Mouse (Mus musculus) midbrain, embryonic 11.5 days (tissue): ENCODE measurements at regions not wholly inside any gene's neighbourhood (a gene's known extent, or its start where the extent isn't known, plus 50 kb on each side); places are given as distances from the start of the nearest gene placed in this dataset.

Experiments
- ATAC-seq: fragments of 200-750 bp; cut with Nextera tagmentation; 2 replicates; pipeline ENCODE4 v1.8.0; 2017; ENCODE audit warnings: moderate TSS enrichment, moderate library complexity; ENCODE audit not compliant: low FRiP score
- DNase-seq: peaks from one replicate; pipeline ENCODE4 v3.0.0; 2015; ENCODE audit warnings: low spot score; ENCODE audit errors: missing footprints
- H3K27ac ChIP-seq: fragments of 300-500 bp; sonication (generic); 2 replicates; pipeline ENCODE4 v1.5.1; 2014; ENCODE audit warnings: low read depth, low read length
- H3K27me3 ChIP-seq: fragments of 300-500 bp; sonication (generic); 2 replicates; pipeline ENCODE4 v1.6.1; 2014; ENCODE audit warnings: mild to moderate bottlenecking, low read length, moderate library complexity, mixed read lengths; ENCODE audit not compliant: control insufficient read depth, insufficient read depth
- H3K36me3 ChIP-seq: fragments of 300-500 bp; sonication (generic); 2 replicates; pipeline ENCODE4 v1.6.1; 2014; ENCODE audit warnings: mild to moderate bottlenecking, low read length, moderate library complexity, mixed read lengths; ENCODE audit not compliant: control insufficient read depth, insufficient read depth
- H3K4me1 ChIP-seq: fragments of 300-500 bp; sonication (generic); 2 replicates; pipeline ENCODE4 v1.6.1; 2014; ENCODE audit warnings: low read length; ENCODE audit not compliant: control insufficient read depth, insufficient read depth
- H3K4me2 ChIP-seq: fragments of 300-500 bp; sonication (generic); 2 replicates; pipeline ENCODE4 v1.6.1; 2014; ENCODE audit warnings: mild to moderate bottlenecking, moderate library complexity
- H3K4me3 ChIP-seq: fragments of 300-500 bp; sonication (generic); 2 replicates; pipeline ENCODE4 v1.5.1; 2014; ENCODE audit warnings: low read depth, low read length
- H3K9ac ChIP-seq: fragments of 300-500 bp; sonication (generic); 2 replicates; pipeline ENCODE4 v1.6.1; 2014; ENCODE audit warnings: low read length
- H3K9me3 ChIP-seq: fragments of 300-500 bp; sonication (generic); 2 replicates; pipeline ENCODE4 v1.6.1; 2016; ENCODE audit warnings: low read length; ENCODE audit not compliant: control insufficient read depth
- WGBS: fragments of 180-500 bp; shearing (Covaris S2); extraction: QIAGEN DNeasy Blood & Tissue Kit; methylation state at CpG from one replicate; pipeline ENCODE4 v1.1.7; 2014; 5-methylcytosine and 5-hydroxymethylcytosine counted together

DNA sequence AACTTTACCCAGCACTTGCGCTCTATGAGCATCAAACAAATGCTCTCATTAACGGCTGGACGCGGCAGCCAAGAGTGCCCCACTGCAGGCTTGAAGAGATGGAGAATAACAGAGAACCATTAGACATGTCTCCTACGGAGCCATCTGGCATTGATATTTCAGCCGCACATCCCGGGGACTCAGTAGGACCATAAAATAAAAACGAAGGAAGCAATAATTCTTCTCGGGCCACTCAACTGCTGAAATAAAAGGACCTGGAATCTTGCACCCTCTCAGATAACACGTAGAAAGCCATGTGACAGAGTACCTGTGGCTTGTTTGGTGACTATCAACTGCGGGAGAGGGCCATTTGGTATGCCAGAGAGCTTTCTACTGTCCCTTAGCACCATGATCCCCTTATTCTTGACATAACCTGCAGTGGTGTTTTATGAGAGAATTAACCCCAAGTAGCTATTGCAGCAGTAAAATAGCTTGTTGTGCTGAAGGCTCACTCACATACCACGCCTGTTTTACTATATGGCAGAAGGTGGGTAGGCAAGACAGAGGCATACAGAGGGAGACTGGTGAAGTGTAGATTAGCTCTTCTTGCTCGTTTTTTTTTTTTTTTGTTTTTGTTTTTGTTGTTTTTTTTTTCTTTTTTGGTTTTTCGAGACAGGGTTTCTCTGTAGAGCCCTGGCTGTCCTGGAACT, 116.5 kb upstream of the Cnot2 start:
- Histone ChIP-seq H3K4me2 (no peak overlapping the region), H3K27me3 (no peaks in the 10 kb centered on the region), H3K4me3 (no peak overlapping the region), H3K4me1 (no peaks in the 10 kb centered on the region), H3K9ac (no peak overlapping the region), H3K36me3 (no peaks in the 10 kb centered on the region), H3K27ac (no peak overlapping the region), H3K9me3 (no peaks in the 10 kb centered on the region)
- WGBS = 78% methylated on average over 14 of the region's 14 CpGs
- ATAC-seq (no peak), DNase-seq (peak; percentile 66)

DNA sequence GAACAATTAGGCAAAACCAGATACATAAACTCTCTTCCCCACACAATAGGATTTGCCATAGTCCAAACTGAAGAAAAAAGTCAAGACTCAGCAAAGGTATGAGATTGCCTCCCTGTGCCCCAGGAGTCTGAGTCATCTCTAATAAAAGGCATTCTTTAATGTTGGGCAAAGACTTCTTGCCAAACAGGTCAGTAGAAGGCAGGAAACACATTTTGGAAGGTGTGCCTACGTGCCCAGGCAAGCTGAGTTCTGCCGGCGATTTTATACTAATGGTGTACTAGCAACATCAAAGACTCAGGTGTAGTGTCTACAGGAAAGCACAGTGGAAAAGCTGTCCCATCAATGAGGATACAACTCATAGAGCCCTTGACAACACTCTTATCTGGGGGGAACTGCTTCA, 112.5 kb upstream of the Cnot2 start:
- Histone ChIP-seq H3K36me3 (no peaks in the 10 kb centered on the region), H3K4me2 (no peak overlapping the region), H3K27me3 (no peaks in the 10 kb centered on the region), H3K4me1 (no peaks in the 10 kb centered on the region), H3K27ac (no peak overlapping the region), H3K4me3 (no peak overlapping the region), H3K9me3 (no peaks in the 10 kb centered on the region), H3K9ac (no peak overlapping the region)
- DNase-seq = no peak
- WGBS = 92% methylated on average over 3 of the region's 3 CpGs
- no peak for ATAC-seq

DNA sequence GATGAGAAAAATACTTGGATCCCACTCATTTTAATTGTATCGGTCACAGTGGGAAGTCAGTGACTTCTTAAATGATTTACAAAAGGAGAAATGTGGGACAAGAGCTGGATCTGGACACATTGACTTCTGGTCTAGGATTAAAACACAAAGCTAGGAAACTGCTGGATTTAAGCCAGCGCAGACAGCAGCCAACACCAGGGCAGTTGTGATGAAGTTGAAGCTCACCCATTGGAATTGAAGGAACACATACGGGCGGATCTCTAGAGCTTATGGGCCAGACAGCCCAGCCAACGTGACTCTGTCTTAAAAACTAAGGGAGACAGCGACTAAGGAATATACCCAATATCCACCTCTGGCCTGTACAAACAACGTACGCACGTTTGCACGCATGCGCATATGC, 105.4 kb upstream of the Cnot2 start:
- WGBS = 94% methylated on average over 11 of the region's 11 CpGs
- no peak overlapping the region for H3K4me3 ChIP-seq
- no peak overlapping the region for H3K4me2 ChIP-seq
- no peak overlapping the region for H3K27ac ChIP-seq
- no peaks in the 10 kb centered on the region for H3K4me1 ChIP-seq
- no peak overlapping the region for H3K9ac ChIP-seq
- ATAC-seq (no peak), DNase-seq (no peak)
- H3K36me3 ChIP-seq = no peaks in the 10 kb centered on the region
- no peaks in the 10 kb centered on the region for H3K27me3 ChIP-seq
- H3K9me3 ChIP-seq = no peaks in the 10 kb centered on the region

DNA sequence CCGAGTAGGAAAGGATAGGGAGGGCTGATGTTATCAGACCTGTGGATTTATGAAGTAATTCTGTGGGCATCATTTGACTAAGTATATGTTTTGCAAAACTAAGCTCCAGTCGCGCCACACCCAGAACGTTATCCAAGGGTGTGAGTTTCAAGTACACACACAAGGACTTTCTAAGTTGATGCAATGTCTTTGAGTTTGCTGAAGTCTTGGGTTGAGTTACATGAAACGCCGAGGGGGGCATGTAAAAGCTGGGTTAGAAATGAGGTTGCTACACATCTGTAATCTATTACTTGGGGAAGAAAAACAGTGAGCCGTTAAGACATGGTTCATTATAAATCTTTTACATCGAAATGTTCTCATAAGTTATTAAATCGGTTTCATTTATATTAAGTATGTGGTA, 102.1 kb upstream of the Cnot2 start:
- no peaks in the 10 kb centered on the region for H3K27me3 ChIP-seq
- ATAC-seq (no peak), DNase-seq (no peak)
- H3K36me3 ChIP-seq = no peaks in the 10 kb centered on the region
- no peak overlapping the region for H3K27ac ChIP-seq
- no peak overlapping the region for H3K9ac ChIP-seq
- no peak overlapping the region for H3K4me2 ChIP-seq
- WGBS = 79% methylated on average over 9 of the region's 9 CpGs
- H3K4me3 ChIP-seq = no peak overlapping the region
- H3K4me1 ChIP-seq = no peaks in the 10 kb centered on the region
- H3K9me3 ChIP-seq = peaks cover 3% of the 10 kb centered on the region; the same call in 1 of the 2 replicates

DNA sequence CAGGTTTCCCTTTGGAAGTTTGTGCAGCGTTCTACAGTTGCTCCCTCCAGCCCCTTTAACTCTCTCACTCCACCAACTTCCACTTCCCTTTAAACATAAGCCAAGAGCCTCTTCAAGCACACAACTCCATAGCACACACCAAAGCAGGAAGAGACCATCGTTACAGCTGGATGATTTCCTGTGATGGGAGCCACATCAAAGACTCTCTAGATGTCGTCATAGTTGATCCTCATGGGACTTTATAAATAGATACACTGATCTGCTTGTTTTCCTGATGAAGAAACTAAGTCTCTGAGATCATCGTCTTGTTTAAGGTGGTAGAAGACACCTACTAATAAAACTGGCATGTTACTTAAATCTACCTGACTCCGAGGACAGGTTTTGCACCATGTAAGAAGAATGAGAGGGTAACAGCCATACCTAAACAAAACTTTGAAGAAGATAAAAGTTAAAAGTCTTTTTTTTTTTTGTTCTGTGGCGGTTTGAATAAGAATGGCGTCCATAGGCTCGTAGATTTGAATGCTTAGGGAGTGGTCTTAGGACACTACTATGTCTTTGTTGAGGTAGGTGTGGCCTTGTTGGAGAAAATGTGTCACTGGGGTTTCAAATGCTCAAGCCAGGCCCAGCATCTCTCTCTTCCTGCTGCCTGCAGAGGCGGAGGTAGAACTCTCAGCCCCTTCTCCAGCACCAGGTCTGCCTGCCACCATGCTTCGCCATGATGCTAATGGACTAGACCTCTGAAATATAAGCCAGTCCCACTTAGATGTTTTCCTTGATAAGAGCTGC, 97.8 kb upstream of the Cnot2 start:
- Histone ChIP-seq H3K27me3 (no peaks in the 10 kb centered on the region), H3K27ac (no peak overlapping the region), H3K4me1 (no peaks in the 10 kb centered on the region), H3K4me2 (no peak overlapping the region), H3K4me3 (no peak overlapping the region), H3K9me3 (peaks cover 3% of the 10 kb centered on the region; the same call in 1 of the 2 replicates), H3K36me3 (no peaks in the 10 kb centered on the region), H3K9ac (no peak overlapping the region)
- DNase-seq (no peak), ATAC-seq (no peak)
- 91% methylated on average over 10 of the region's 10 CpGs for WGBS

DNA sequence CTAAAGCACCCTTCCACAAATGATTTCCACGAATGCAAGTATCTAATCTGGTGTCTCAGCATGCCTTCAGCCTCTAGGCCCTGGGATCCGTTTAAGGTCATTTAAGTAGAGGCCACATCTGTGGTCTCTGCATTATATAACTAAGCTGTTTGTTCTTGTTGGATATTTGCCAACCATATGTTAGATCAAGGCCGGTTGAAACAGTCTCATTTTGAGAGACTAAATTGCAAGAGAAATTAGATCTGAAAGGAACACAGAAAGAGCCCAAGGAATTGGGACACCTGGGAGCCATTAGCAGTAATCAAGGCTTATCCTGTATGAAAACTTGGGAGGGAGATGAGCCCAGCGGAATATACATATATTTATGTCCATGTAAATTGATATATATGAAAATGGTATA, 96.6 kb upstream of the Cnot2 start:
- no peak for DNase-seq
- Histone ChIP-seq H3K9ac (no peak overlapping the region), H3K27ac (no peak overlapping the region), H3K27me3 (no peaks in the 10 kb centered on the region), H3K36me3 (no peaks in the 10 kb centered on the region), H3K4me2 (no peak overlapping the region), H3K4me1 (no peaks in the 10 kb centered on the region), H3K4me3 (no peak overlapping the region), H3K9me3 (peaks cover 3% of the 10 kb centered on the region; the same call in 1 of the 2 replicates)
- no peak for ATAC-seq
- 77% methylated on average over 4 of the region's 4 CpGs for WGBS

DNA sequence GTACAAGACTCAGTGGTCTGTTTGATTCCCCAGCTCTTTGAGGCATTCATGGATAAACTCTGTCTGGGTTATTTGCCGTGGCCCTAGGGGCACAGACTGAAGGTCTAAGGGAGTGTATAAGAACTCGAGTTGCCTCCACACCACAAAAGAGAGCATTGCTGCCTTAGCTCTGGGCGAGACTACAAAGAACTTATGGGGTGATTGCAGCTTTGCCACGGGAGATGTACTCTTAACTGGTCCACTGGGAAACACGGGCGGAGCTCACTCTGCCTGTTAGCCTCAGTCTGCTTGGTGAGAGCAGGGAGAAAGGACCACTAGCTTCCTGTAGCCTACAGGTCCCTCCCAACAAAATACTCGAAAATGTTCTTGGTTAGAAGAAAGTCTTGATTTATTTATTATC, 93.9 kb upstream of the Cnot2 start:
- no peak overlapping the region for H3K4me2 ChIP-seq
- H3K9me3 ChIP-seq = no peaks in the 10 kb centered on the region
- H3K4me3 ChIP-seq = no peak overlapping the region
- no peaks in the 10 kb centered on the region for H3K4me1 ChIP-seq
- H3K27ac ChIP-seq = no peak overlapping the region
- no peak for ATAC-seq
- no peak for DNase-seq
- 75% methylated on average over 7 of the region's 7 CpGs for WGBS
- no peaks in the 10 kb centered on the region for H3K36me3 ChIP-seq
- no peak overlapping the region for H3K9ac ChIP-seq
- H3K27me3 ChIP-seq = no peaks in the 10 kb centered on the region

DNA sequence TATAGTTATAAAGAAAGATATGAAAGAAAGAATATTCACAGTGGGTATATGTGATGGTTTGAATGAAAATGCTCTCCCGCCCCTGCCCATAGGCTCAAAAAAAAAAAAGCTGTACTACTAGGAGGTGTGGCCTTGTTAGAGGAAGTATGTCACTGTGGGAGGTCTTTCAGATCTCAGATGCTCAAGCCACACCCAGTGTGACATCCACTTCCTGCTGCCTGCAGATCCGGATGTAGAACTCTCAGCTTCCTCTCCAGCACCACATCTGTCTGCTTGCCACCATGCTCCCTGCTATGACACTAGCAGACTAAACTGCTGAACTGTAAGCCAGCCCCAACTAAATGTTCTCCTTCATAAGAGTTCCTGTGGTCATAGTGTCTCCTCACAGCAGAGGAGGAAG, 93.0 kb upstream of the Cnot2 start:
- H3K36me3 ChIP-seq = no peaks in the 10 kb centered on the region
- H3K4me3 ChIP-seq = no peak overlapping the region
- ATAC-seq = no peak
- 78% methylated on average over 2 of the region's 2 CpGs for WGBS
- no peak overlapping the region for H3K4me2 ChIP-seq
- H3K27ac ChIP-seq = no peak overlapping the region
- H3K9ac ChIP-seq = no peak overlapping the region
- H3K9me3 ChIP-seq = no peaks in the 10 kb centered on the region
- H3K27me3 ChIP-seq = no peaks in the 10 kb centered on the region
- DNase-seq = peak; percentile 31
- H3K4me1 ChIP-seq = no peaks in the 10 kb centered on the region

DNA sequence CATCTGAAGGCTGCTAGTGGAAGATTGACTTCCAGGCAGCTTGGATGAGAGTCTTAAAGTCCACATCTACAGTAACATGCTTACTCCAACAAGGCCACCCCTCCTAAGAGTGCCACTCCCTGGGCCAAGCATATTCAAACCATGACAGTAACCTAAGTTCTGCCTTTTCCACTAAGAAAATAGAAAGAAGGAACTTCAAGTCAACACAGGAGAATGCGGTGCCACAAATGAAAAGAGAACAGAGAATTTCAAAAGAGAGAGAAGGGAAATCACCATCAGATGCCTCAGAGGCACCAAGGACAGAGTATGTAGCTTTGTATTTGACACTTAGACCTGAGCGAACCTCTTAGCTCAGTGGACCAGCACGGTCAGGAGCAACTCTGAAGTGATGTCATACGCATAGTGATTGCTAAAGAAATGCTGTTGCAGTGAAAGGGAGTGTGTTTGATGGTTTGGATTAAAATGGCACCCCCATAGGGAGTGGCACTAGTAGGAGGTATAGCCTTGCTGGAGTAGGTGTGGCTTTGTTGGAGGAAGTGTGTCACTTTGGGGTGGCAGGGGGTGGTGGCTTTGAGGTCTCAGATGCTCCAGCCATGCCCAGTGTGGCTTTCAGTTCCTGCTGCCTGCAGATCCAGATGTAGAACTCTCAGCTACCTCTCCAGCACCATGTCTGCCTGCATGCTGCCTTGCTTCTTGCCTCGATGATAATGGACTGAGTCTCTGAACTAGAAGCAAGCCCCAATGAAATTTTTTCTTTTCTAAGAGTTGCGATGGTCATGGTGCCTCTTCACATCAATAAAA, 77.1 kb upstream of the Cnot2 start:
- ATAC-seq = no peak
- H3K27ac ChIP-seq = no peak overlapping the region
- no peak for DNase-seq
- H3K9me3 ChIP-seq = no peaks in the 10 kb centered on the region
- peaks cover 6% of the 10 kb centered on the region; the same call in 1 of the 2 replicates for H3K4me1 ChIP-seq
- no peaks in the 10 kb centered on the region for H3K36me3 ChIP-seq
- no peaks in the 10 kb centered on the region for H3K27me3 ChIP-seq
- H3K9ac ChIP-seq = no peak overlapping the region
- 92% methylated on average over 6 of the region's 6 CpGs for WGBS
- no peak overlapping the region for H3K4me2 ChIP-seq
- H3K4me3 ChIP-seq = no peak overlapping the region
